Mouse (Mus musculus): ENCODE data around the gene Cenpv.
"Not testable (repeated sequence)": the region's sequence is repeated elsewhere in the genome, so short reads cannot be mapped to it uniquely, and the experiment has no call there.

Gene Cenpv

GRCm38 (mm10) chr11:62553633-62554032, 14.6 kb upstream of the Cenpv start:
- DNase-seq (ENCODE audit: low spot score), result no peak

GRCm38 (mm10) chr11:62553186-62553585, 14.1 kb upstream of the Cenpv start:
- DNase-seq (ENCODE audit: low spot score), result no peak

GRCm38 (mm10) chr11:62551226-62552119, 12.4 kb upstream of the Cenpv start:
- peak; percentile 74 for DNase-seq (ENCODE audit: low spot score)

DNA sequence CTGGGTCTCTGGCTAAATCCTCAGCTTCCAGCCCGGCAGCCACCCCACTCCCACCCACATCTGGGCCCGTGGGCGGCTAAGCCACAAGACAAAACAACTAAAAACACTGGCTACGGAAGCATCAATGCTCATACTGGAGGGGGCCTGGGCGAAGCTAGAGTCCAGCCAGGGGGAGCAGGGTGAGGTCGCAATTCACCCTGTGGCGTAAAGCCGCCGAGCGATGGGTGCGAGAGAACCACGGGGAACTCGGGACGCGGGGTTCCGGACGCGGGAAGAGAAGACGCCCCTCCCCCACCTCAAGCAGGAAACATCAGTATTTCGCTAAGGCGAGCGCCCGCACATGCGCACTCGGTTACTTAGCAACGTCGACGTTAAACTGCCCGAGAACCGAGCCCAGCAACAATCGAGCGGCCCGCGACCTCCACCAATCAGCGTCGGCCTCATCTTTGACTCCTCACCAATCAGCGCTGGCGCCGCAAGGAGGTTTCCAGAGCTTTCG, 11.7 kb upstream of the Cenpv start, which contains the start of gene Ubb:
TSS of gene Ubb (plus strand) at position 445 of the 499 bp plus-strand sequence.
- DNase-seq (ENCODE audit: low spot score), result peak; percentile 98

DNA sequence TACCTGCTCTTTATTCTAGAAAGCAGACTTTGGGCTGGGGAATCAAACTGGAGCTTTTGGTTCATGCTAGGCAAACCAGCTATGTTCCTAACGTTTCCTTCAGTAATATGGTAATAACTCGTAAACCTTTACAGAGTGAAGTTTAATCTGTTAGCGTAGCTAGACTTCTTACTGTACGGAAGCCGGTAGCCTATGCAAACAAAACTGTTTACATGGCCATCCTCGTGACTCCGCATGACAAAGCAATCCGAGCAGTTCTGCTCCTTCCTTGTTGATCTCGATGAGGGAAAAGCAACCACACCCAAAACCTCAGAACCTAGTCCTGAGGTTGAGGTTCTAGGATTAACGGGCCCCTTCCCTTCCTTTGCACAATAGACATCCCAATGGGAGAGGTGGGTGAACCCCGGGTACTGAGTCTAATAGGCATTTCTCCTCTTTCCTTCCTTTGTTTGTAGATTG, 11.2 kb upstream of the Cenpv start:
- DNase-seq (ENCODE audit: low spot score), result no peak

DNA sequence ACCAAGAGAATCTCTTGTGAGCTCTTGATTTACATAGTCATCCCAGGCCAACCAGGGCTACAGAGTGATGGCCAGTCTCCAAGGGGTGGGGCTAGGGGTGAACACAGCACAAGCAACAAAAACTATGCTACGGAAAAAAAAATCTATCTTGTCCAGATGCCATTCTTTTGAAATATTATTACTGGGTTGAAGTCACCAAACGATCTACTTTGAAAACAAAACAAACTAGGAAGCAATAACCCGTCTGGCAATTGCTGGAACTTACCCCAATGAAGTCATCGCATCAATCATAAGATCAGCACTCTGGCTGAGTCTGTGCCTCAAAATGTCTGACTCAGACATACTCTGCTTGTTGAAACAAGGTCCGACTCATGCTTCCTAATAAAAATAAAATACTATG, 10.7 kb upstream of the Cenpv start:
- DNase-seq (ENCODE audit: low spot score), result no peak

- DNase-seq (ENCODE audit: low spot score), result no peak
Measured at GRCm38 (mm10) chr11:62543991-62544390, 4.9 kb upstream of the Cenpv start.

GRCm38 (mm10) chr11:62541581-62541980, 2.5 kb upstream of the Cenpv start:
- DNase-seq (ENCODE audit: low spot score), result no peak

DNA sequence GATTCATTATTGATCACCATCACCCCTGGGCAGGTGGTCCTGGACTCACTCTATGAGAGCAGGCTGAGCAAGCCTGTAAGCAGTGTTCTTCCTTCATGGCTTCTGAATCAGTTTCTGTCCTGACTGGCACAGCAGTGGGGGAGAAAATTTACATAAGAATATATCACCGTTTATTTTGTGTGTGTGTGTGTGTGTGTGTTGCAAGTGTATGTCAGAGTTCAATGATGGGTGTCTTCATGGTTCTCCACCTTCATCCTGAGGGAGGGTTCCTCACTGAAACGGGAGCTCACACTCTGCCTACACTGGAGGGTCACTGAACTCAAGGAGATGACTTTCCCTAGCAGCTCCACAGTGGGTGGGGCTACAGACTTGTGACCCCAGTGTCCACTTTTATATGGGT, 1.9 kb upstream of the Cenpv start:
- no peak for DNase-seq (ENCODE audit: low spot score)

GRCm38 (mm10) chr11:62540167-62540566, 1.1 kb upstream of the Cenpv start:
- no peak for DNase-seq (ENCODE audit: low spot score)

DNA sequence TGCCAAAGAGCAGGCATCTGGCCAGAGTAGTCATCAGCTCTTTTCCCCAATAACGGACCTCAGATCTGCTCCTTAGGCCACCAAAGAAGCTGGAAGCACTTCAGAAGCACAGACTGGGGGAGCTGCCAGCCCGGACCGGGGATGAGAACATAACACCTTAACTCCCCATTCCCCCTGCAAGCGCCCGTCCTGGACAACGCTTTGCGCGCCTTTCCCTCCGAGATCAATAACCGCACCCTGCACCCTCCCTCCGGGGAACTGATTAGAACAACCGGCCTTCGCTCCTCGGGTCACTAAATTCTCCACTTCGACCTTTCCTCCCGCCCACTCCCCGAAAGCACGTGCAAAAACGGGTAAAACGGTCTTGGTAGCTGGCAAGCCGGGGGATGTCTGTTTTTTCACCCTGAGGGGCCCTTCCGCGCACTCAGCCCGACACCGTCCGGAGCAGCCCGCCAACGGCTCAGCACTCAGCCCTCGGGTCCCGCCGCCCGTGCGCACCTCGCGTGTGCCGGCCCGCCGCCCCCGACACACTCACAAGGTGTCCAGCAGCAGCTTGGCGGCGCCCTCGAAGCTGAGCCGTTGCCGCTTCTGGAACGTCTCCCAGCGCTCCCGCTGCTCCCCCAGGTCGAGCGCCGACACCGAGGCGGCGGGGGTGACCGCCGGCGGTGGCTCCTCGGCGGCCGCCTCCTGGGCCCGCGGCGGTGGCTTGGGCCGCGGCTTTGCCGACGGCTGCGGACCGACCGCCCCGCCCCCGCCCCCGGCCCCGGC, 556 bp downstream of the Cenpv start:
- no peak for DNase-seq (ENCODE audit: low spot score)

- no peak for DNase-seq (ENCODE audit: low spot score)
Measured at GRCm38 (mm10) chr11:62537590-62537989, 1.5 kb downstream of the Cenpv start.

DNA sequence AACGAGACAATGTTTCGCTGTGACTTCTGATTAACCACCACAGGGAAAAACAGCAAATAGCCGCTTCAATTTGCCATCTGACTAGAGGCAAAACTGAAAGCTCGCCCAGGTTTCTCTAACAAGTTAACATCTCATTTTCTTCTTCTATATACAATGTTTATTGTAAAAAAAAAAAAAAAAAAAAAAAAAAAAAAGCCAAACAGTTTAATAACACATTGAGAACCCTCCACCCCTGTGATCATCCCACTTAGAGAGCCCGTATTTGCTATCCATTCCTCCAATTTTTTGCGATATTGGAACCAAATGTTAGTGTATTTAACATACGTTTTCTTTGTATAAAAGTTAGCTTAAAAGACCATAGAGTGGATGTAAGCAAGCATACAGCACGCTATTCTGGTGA, 2.0 kb downstream of the Cenpv start:
- no peak for DNase-seq (ENCODE audit: low spot score)

- no peak for DNase-seq (ENCODE audit: low spot score)
Measured at GRCm38 (mm10) chr11:62522283-62522682, 16.8 kb downstream of the Cenpv start.

DNA sequence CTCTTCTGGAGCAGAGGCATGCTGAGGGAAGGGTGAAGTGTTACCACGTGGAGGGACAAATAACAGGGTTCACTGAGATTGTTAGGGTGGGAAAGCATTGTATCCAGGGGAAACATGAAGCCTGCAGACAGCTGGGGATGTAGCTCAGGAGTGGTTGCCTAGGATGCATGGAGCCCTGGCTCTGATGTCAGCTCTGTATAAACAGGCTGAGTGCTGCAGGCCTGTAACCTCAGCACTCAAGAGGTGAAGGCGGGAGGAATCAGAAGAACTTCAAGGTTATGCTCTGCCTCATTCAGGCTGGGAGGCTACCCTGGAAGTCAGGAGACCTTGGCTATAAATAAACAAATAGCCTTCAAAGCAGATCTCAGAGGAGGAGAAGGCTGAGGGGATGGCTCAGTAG, 20.1 kb downstream of the Cenpv start:
- no peak for DNase-seq (ENCODE audit: low spot score)

DNA sequence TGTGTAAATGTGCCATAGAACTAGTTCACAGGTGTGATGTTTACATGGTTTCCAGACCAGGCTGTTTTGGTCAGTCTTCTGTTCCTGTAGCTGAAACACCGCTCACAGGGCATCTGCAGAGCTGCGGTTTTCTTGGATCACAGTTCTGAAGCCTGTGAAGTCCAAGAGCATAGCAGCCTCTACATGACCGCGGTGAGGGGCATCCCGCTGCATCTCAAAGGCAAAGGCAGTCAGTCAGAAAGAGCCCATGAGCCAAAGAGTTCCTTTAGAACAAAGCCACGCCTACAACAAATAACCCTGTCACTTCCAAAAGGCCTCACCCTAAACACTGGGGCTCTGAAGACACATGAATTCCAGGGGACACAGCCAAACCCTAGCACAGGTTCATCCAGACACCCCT, 25.8 kb downstream of the Cenpv start:
- DNase-seq (ENCODE audit: low spot score), result no peak

DNA sequence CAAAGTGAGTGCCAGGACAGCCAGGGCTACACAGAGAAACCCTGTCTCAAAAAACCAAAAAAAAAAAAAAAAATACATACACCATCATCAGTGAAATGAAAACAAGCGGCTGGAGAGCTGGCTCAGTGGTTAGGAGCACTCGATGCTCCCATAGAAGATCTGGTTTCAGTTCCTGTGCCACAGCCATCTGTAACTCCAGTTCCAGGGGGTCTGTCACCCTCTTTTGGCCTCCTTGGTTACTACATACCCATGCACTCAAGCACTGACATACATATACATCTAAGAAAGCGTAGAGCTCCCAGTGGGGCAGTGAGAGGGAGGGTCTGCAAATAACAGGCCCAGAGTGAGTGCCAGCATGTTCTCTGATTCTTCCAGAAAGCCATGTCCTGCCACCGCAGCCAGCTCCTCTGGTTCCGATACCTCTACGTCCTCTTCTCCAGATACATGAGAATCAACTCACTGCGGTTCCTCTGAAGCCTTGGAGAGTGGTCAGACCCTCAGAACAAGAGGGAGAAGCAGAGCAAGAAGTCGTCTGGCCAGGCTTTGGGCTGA, 26.5 kb downstream of the Cenpv start:
- DNase-seq (ENCODE audit: low spot score), result no peak

- DNase-seq (ENCODE audit: low spot score), result no peak
Measured at GRCm38 (mm10) chr11:62511444-62512202, 27.4 kb downstream of the Cenpv start.

DNA sequence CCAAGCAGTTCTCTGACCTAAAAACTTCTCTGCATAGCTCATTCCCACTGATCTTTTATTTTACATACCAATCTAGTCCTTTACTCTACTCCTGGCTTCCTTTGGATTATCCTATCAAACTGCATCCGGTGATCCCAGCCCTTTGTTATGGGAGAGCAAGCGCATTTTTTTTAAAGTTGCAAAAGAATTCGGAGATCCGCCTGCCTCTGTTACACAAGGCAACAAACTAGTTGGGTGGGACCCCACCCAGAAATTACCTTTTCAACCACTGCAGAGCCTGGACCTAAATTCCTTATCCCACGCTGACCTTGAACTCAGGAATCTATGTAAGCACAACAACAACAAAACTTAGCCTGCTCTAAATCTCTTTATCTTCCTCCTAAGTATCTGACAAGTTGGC, 28.1 kb downstream of the Cenpv start:
- no peak for DNase-seq (ENCODE audit: low spot score)

- no peak for DNase-seq (ENCODE audit: low spot score)
Measured at GRCm38 (mm10) chr11:62509571-62509970, 29.5 kb downstream of the Cenpv start.

- DNase-seq (ENCODE audit: low spot score), result not testable (repeated sequence)
Measured at GRCm38 (mm10) chr11:62508816-62509215, 30.2 kb downstream of the Cenpv start.

GRCm38 (mm10) chr11:62508365-62508764, 30.7 kb downstream of the Cenpv start:
- not testable (repeated sequence) for DNase-seq (ENCODE audit: low spot score)
